Mouse (Mus musculus) cerebellum, adult 2 months (tissue): ENCODE measurements around the gene Akr1b10.

ENCODE experiments used
- CTCF ChIP-seq: fragments of 200-500 bp; IDR thresholded peaks from 2 replicates; pipeline ENCODE4 v1.5.1; 2011; ENCODE audit warnings: low read depth, mild to moderate bottlenecking, control low read depth, low read length, moderate library complexity, borderline replicate concordance; ENCODE audit not compliant: insufficient read depth
- POLR2A ChIP-seq: fragments of 200-500 bp; IDR thresholded peaks from 2 replicates; pipeline ENCODE4 v1.6.1; 2011; ENCODE audit warnings: low read length, control low read depth, borderline replicate concordance; ENCODE audit not compliant: insufficient read depth

- no peak for TF ChIP-seq CTCF
- TF ChIP-seq POLR2A = no peak
These were observed 818 bp downstream of the Akr1b10 start for GRCm38 (mm10) chr6:34384701-34385370.
